Mouse (Mus musculus): ENCODE measurements around the gene Stk32c.

GRCm38 (mm10) chr7:139208023-139208772 lies 4.9 kb downstream of the Stk32c start:
- TF ChIP-seq GATA1 (IDR thresholded peaks at IDR 0.05; ENCODE audit: low read length): no peak
- no peak for TF ChIP-seq TAL1 (IDR thresholded peaks at IDR 0.05; ENCODE audit: low read length)
